Mouse (Mus musculus): ENCODE measurements around the gene Gnat1.

The Gnat1 gene

GRCm38 (mm10) chr9:107675671-107676301, 3.7 kb downstream of the Gnat1 start:
- peak; percentile 73 for DNase-seq (ENCODE audit: low spot score)

DNA sequence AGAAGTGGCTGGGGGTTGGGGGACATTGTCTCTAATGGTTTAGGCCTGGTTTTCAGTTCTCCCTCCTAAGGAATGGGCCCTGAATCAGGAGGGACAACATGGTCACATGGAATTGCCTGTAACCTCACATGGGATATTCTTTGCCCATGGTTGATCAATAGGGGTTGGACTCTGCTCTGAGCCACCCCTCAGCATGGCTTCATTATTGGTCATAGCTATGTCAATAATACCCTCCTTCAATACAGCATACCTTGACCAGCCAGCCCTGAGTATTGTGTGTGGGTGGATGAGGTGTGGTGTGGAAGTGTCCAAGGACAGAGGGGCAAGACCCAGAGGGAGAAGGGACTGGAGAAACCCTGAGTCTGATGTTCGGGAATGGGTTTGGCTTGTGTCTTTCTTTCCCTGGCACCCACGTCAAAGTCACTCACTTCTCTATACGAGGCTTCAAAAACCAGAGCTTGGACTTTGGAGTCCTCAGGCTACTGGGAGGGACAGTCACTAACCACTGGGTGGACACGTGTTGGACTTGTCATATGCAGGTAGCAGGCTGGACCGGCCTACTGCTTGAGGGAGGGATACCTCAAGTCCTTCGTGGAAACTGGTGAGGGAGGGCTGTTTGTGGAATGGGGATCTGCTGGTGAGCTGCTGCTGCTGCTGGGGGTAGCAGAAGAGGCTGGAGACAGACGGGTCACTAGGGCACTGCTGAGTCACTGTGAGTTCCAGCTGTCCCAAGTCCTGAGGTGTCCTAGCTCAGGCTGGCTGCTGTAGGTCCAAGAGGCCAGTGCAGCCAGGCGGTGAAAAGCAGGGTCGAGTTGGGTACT, 4.7 kb downstream of the Gnat1 start:
- no peak for DNase-seq (ENCODE audit: low spot score)

DNA sequence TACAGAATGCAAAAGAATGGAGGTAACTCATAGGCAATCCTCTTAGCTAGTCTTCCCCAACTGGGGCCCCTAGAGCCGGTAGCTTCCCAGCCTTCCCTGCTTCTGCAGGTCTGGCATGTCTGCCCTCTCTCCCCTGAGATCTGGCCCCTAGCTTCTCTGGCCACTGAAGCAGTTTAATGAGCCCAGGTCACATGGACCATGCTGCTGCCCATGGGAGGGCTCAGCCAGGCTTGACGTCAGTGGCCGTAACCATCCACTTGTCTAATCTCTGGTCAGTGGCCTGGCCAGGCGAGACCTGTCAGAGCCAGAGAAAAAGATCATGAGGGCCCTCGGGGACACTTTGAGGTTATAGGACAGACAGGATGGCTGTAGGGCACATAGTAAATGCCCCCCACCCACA, 9.3 kb downstream of the Gnat1 start:
- no peak for DNase-seq (ENCODE audit: low spot score)

GRCm38 (mm10) chr9:107669480-107669945, 10.0 kb downstream of the Gnat1 start, which contains the start of gene Slc38a3:
Gene Slc38a3 (minus strand): TSS chr9:107669530.
- DNase-seq (ENCODE audit: low spot score) = no peak

DNA sequence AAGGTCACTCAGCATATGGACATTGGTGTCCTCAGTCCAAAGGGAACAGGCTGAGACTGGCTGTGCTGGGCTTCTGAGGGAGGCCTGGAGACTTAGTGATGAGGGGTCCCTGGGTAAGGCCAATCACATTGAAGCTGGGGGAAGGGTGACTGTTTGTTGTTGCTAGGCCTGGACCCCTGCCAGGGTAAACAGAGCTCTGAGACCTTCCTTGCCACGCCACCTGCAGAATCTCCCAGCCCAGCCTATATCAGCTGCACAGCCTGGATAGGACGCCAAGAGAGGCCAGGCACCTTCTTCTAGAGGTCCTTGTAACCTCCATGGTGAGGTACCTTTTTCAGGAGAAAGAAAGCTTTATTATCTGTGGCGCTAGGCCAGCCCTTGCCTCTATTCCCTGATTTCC, 10.6 kb downstream of the Gnat1 start:
- no peak for DNase-seq (ENCODE audit: low spot score)

GRCm38 (mm10) chr9:107668011-107668410, 11.5 kb downstream of the Gnat1 start:
- DNase-seq (ENCODE audit: low spot score) = no peak

DNA sequence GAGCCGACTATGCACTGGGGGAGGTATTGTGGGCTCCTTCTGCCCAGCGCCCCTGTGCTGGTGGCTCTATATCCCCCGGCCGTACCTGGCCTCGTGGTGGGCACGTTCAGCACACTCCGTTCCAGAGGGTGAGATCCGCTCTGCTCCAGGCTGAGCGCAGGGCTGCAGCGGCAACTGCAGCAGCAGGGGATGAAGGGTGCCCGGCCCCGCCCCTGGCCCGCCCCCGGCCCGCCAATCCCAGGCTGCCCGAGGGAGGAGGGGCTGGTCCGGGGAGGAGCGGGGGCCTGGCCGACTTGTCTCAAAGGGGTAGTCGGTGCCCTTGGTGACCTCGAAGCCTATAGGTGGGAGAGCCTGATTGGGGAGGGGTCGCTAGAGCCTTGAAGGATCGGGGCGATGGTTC, 12.3 kb downstream of the Gnat1 start:
- no peak for DNase-seq (ENCODE audit: low spot score)

GRCm38 (mm10) chr9:107666751-107667205, 12.7 kb downstream of the Gnat1 start:
- DNase-seq (ENCODE audit: low spot score) = no peak

GRCm38 (mm10) chr9:107665308-107665707, 14.2 kb downstream of the Gnat1 start:
- DNase-seq (ENCODE audit: low spot score) = no peak

DNA sequence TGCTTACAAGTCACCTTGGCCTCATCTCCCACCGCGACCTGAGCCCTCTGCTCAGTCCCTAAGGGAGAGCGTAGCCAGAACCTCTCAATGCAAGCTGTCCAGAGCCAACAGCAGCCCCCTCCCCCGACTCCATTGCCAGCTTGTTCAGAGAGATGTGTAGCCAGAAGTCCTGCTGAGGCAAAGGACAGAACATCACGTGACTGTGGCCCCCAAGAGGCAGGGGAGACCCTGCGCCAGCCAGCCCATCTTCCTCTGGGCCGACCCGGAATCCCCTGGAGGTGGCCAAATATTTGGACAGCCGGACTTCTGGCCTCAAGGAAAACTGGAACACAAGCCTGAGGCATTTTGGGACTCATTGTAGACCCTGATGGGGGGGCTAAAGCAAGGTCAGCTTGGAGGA, 16.0 kb downstream of the Gnat1 start:
- no peak for DNase-seq (ENCODE audit: low spot score)

DNA sequence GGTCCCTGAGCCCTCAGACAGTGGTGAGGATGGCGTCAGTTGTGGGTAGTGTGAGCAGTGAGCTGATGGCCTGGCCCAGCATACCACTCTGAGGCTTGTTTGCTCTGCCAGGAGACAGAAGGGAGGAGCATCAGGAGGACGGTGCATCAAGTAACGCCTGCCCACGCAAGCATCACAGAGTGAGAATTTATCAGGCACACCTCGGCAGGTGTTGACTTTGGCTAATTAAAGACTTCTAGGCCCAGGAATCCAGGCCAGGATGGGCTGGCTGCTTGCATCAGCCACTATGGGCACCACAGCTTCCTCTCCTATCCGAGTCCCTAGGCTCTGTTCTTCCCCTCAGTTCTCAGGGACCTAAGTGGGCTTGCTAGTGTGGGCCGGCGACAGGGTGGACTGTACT, 17.2 kb downstream of the Gnat1 start:
- no peak for DNase-seq (ENCODE audit: low spot score)

DNA sequence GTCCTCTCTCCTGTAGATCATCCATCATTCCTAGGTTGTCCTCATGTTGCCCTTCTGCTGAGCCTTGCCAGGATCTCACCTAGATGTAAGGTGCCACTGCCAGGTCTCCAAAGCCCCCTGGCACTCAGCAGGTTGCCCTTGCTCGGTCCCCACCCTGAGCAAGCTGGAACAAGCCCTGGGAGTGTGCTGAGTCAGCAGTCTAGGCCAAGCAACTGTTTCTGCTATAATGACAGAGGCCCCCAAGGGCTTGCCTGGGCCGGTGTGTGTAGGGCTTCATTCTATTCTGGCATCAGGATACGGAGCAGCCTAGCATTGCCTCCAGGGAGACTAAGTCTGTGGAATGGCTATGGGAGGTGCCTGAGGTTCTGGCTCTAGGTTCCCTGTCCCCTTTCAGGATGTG, 18.7 kb downstream of the Gnat1 start:
- DNase-seq (ENCODE audit: low spot score) = no peak

DNA sequence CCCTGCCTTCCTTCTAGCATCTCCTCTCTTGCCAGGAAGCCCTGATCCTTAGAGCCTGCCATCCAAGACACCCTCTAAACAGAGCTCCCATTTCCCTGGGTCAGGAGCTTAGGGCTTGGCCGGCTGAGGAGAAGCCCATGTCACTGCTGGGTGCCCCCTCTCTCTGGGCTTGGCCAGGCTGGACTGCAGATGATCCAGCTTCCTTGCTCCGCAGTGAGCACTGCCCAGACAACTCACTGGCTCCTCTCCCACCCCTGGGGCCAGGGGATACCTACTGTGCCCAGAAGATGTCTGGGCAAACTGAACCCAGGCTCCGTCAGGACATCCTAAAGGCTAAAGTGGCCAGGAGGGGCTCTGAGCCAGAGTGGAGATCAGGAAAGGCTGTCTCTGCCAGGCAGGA, 19.6 kb downstream of the Gnat1 start:
- DNase-seq (ENCODE audit: low spot score) = no peak

- no peak for DNase-seq (ENCODE audit: low spot score)
These were observed 20.0 kb downstream of the Gnat1 start for GRCm38 (mm10) chr9:107659551-107659950.

DNA sequence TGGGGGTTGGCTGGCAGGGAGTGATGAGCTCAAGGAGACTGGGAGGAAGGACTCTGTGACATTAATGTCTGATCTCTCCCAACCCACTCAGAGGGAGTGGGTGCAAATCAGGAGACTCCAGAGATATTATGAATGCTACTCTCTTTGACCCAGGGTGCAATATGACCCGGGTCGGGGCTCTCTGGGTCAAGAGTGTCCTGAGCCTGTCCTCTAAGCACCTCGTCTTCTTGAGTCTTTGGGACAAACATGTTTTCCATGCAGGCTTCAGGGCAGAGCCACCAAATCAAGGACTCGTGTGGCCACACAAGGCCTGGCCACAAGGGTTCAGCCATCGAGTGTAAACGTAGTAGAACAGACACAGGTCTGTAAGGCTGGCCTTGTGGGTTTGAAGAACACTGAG, 21.4 kb downstream of the Gnat1 start:
- no peak for DNase-seq (ENCODE audit: low spot score)

- DNase-seq (ENCODE audit: low spot score) = no peak
These were observed 22.4 kb downstream of the Gnat1 start for GRCm38 (mm10) chr9:107657144-107657543.

DNA sequence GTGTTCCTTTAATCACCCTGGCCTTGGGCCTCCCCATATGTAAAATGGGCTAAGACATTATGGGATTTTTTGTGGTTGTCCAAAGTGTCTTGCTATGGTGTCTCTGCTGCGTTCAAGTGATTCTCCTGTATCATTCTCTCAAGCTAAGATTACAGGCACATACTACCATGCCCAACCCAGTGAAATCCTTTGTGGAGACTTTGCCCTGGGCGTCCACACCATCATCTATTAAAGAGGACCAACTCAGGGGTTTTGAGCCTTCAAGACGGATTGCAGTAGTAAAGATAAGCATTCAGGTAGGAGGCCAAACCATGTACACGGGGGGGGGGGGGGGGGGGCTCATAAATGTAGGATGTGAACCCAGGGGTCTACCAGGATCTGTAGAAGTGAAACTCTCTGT, 24.9 kb downstream of the Gnat1 start:
- DNase-seq (ENCODE audit: low spot score) = no peak

- DNase-seq (ENCODE audit: low spot score) = no peak
These were observed 26.0 kb downstream of the Gnat1 start for GRCm38 (mm10) chr9:107653474-107653873.

DNA sequence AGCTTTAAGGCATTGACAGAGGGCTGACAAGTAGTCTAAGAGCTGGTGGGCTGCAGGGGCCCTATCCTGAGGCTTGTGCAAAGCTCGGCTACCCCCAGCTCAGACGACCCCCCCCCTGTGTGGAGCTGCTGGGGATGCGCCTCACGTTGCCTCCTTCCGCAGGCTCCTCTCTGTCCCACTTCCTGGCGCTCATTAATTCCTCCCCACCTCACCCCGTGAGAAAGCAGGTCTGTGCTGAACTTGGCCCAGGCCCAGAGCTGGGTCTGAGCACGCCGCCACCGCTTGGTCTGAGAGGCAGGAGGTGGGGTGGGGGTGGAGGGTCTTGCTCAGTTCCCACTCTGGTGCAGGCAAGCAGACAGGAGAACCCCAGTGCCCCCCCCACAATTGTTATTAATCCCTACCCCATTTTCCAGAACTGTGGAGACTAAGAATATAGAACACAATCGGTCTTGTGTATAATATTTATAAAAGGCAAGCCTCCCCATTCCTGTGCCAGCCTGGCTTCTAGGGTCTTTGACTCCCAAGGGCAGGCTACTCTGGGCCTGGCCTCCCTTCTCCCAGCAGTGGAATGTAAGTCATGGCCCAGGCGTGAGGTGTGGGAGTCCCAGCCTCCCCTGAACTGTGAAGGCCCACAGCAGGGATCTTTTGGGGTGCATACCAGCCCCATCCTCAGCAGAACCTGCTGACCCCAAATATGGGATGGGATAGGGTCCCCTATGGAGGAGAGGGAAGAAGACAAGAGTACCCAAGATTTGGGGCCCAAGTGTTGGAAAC, 28.6 kb downstream of the Gnat1 start:
- no peak for DNase-seq (ENCODE audit: low spot score)

GRCm38 (mm10) chr9:107650225-107650624, 29.3 kb downstream of the Gnat1 start:
- no peak for DNase-seq (ENCODE audit: low spot score)

DNA sequence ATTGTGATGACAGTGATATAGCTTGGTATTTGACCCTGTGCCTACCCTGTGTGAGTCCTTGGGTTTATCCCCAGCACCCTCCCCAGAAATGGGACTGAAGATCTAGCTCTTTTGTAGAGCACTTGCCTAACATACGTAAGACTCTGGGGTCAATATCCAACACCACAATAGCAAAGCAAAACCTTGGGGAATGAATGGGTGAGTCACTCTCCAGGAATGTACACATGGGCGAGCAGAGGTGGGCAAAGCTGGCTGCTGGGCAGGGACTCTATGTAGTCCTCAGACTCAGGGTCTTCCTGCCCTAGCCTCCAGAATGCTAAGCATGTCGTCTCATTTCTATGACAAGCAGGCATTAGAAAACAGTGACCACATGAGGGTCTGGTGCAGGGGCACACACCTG, 30.7 kb downstream of the Gnat1 start:
- DNase-seq (ENCODE audit: low spot score) = no peak

GRCm38 (mm10) chr9:107646975-107647374, 32.5 kb downstream of the Gnat1 start:
- no peak for DNase-seq (ENCODE audit: low spot score)

DNA sequence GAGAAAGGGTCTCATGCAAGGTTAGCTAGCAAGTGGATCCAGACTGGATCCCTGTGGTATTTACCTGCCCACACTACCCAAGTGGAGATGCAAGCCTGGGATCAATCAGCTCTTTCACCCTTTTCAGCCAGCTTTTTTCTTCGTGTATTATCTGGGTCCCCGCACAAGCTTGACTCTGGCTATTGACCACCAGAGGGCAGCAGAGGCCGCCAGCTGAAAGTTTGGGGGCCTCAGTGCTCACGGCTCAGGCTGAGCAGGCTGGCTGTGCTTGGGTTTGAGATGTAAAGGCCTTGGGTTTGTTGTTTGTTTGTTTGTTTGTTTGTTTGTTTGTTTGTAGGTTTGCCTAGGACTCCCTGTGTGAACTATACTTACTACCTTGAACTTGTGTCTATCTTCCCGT, 33.9 kb downstream of the Gnat1 start:
- peak; percentile 78 for DNase-seq (ENCODE audit: low spot score)

Data from urinary bladder, postnatal 25 days (tissue).